Mouse (Mus musculus): ENCODE measurements around the gene Fam214b. TPM values are rescaled to one million over a fixed set of nuclear protein-coding genes. Genes with fewer than 3 reads are reported as not detected.

Gene Fam214b
- total RNA-seq, 2 experiments from 2014 or later, result 19.3 to 23.7 TPM

DNA sequence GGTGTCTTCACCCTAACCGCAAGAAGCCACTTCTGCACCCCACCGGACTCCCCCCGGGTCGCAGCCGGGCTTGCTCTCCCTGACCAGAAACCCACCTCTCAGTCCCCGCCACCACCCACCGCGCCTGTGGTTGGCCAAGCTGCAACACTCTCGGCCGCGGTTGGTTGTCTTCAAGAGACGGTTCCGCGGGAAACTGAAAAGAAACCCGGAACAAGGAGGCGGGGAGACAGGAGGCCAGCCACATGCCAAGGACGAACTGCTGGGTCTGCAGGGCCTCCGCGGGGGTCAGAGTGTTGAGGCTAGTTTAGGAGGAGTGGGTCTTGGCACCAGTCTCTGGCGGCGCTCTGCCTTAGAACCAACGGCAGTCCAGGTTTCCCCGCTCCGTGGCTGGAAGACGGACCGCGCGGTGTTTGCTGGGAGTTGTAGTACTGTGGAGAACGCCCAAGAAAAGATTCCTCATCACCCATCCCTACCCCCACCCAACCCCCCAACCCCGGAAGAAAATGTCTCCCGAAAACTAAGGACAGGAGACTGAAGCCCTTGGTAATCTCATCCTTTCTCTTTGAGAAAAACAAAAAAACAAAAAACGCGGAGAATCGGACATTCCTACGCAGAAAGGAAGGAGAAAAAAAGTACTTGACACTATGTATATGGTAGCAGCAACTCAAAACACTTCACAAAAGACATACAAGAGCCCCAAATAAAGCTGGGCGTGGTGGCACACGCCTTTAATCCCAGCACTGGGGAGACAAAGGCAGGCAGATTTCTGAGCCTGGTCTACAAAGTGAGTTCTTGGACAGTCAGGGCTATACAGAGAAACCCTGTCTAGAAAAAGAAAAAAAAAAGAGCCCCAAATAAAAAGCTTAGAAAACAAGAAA lies 35.6 kb downstream of the Fam214b start, which contains the start of gene Fancg:
Gene Fancg, minus strand, starts transcription at position 346 of the 878 bp plus-strand sequence.
- peak; percentile 75 for DNase-seq

DNA sequence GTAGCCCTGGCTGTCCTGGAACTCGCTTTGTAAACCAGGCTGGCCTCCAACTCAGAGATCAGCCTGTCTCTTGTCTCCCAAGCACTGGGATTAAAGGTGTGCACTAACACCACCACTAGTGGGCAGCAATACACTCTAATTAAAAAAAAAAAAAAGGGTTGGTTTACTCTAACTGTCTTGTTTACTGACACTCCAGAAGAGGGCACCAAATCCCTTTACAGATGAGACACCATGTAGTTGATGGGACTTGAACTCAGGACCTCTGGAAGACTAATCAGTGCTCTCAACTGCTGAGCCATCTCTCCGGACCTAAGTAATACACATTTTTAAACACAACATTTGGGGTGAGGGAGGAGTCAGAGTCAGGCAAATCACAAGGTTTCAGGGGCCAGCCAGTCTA lies 40.3 kb downstream of the Fam214b start:
- DNase-seq, result no peak

DNA sequence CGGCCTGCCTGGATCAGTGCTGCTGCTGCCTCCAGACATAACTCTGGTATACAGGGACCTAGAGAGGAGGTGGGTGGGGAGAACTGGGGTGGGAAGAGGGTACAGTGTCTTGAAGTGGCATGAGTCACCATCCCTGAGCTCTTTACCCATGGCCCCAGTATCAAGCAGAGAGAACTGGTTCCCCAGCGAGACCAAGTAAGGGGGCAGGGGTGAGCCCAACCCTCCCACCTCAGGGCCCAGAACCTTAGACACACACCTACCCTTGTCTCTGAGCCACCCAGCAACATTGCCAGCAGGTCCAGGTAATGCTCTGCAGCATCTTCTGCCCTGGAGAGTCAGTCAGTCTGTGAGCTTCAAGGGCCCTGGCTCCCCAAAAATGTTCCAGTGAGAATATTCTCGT lies 41.1 kb downstream of the Fam214b start:
- no peak for DNase-seq

DNA sequence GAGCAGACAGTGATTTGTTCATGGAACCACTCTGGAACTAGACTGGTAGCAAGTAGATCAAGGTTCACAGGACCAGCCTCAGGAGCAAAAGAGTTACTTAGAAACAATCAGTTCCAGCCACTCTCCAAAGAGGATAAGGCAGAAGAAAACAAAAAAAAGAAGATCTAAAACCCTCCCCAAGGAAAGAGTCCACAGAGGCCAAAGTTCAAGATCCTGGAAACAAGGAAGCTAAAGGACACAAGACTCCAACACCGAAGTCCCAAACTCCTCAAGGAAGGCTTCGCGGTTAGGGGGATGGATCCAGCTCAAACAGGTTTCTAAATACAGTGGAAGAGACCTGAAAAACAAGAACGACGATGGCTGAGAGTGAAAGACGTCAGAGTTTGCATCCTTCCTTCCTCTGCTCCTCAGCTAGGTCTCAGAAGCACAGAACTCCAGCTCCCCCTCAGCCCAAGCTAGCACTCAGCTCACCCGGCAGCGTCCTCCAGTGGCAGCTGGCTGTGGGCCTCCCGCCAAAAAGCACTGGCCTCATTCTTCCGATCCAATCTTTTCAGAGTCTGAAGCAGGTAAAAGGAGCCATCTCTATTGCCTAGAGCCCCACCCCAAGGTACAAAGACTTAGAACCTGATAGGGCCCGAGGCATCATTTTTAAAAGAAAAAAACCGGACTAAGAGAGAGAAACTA lies 43.1 kb downstream of the Fam214b start:
- DNase-seq, result peak; percentile 31

DNA sequence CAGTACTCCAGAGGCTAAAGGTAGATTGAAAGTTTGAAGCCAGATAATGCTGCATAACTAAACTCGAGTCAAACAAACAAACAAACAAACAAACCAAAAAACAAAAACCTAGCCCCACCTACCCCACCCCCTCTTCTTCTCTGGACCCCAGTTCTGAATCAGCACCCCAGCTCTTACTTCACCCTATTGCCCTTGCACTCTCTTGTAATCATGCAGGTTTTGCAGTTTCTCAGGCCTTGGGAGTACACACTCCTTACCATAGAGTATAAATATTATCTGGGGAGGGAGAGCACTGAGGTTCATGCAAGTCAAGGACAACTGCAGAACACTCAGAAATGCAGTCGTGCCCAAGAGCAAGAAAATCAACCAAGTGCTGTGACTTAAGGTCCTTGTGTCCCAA lies 44.7 kb downstream of the Fam214b start:
- DNase-seq, result no peak

DNA sequence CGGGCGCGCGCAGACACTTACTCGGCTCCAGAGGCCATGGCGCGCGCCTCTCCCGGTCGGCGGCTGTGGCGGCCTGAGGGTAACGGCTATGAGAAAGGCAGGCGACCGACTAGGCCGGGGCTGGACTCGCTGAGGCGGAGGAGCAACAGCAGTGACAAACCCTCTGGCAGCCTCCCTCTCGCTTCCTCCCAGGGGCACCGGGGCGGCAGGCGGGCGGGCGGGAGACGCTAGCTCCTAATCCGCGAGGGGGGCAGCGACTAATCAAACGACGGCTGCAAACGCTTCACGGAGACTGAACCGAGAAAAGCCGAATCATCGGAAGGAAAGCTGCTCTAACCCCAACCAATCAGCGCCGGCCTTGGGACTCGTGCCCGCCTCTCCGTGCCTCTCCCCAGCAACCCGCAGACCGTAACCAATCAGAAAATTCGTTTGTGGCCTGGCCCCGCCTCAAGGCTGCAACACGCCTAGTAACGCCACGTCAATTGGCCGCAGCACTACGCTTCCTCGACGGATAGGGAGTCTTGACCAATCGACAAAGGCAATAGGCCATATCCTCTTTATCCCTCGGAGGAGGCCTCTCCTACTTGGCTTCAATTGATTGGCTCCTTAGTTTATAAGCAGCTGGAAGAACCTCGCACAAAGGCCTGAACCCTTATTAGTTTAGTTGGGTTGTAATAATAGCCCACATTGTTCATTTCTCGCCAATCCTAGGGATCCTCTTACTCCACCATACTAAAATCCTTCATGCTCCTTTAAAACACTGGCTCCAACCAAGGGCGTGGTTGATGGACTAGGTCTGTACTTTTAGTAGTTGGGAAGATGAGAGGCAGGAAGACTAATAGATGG lies 45.7 kb downstream of the Fam214b start, which contains the start of gene Vcp:
Gene Vcp, minus strand, starts transcription at position 367 of the 846 bp plus-strand sequence.
- peak; percentile 99 for DNase-seq

DNA sequence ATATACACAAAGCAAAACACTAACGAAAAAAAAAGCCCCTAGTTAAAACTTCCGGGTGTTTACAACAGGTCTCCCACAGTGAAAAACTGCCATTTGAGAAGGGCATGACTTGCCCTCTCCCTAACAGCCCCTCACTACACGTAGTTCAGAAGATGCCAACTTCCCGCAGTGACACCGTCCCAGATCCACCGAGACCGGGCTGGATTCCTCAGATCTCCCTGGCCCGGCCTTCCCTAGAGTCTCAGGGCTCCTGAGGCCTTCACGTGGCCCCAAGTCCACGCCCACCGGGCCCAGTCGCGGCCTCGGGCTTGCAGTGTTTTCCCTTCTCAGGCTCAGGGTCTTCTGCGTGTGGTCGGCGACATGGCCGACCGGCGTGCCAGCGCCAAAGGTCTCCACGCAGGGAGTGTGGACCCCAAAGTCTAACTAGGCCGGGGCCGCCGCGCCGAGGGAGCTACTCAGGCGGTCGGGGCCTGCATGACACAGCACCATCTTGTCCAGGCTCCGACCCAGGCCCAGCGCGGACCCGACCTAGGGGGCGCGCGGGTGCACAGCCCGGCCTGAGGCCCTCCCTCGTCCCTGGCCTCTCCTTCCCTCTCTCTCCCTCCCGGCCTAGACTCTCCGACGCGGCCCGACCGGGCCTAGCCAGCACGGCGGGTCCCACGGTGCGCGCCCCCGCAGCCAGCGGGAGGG lies 46.4 kb downstream of the Fam214b start:
- peak; percentile 66 for DNase-seq

DNA sequence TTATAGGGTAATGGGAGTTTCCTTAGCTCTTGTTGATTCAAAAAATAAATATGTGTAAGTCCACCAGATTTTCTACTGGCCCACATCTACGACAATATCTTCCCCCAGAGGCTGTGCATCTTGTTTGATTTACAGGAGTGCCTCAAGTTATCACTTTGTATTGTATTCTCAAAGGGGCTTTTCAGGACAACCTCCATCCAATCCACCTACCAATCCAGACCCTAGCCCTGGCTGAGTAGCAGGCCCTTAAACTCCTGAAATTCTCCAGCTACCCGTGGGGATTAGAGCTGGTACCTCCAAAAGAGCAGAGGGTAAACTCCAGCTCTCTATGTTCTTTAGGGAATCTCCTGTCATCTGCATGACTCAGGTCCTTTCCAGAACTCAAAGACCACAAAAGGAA lies 48.0 kb downstream of the Fam214b start:
- no peak for DNase-seq

DNA sequence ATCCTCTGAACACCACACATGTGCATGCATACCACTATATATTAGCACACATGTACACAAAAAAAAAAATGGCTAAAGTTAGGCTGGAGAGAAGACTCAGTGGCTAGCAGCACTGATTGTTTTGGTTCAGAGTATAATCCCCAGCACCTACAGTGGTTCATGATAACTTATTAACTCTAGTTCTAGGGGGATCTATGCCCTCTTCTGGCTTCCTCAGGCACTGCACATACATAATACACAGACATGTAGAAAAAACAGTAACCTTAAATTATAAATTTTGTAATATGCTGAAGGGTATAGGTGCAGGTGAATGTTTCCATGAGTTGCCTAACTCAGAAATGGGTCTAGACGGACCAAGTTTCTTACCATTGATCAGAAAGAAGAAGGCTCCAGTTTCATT lies 57.7 kb downstream of the Fam214b start:
- DNase-seq, result no peak

Other genes with a start within 250 kb of the Fam214b start
- not detected for gene Fam205a1, start 192.3 kb downstream of the Fam214b start, total RNA-seq (2021)
- not detected for gene Gm12394, start 189.4 kb downstream of the Fam214b start, total RNA-seq (2021)
- gene Fam205c, start 172.0 kb downstream of the Fam214b start, total RNA-seq (2021), result under 1 TPM; 0.38 to 0.63 TPM
- 1 to 10 TPM in 1 of 2 experiments, under 1 TPM in 1; 0.78 to 1.3 TPM for gene Phf24, start 129.6 kb downstream of the Fam214b start, total RNA-seq (2021)
- gene Dnajb5, start 96.4 kb downstream of the Fam214b start, total RNA-seq (2021), result 100 to 1,000 TPM; 114 to 122 TPM
- gene 1700022I11Rik, start 76.6 kb downstream of the Fam214b start, total RNA-seq (2021), result not detected
- 100 to 1,000 TPM; 270 to 274 TPM for gene Vcp, start 45.7 kb downstream of the Fam214b start, total RNA-seq (2021)
- 1 to 10 TPM; 2.9 to 5.0 TPM for gene Fancg, start 35.7 kb downstream of the Fam214b start, total RNA-seq (2021)
- gene Pigo, start 20.4 kb downstream of the Fam214b start, total RNA-seq (2021), result 1 to 10 TPM; 7.6 to 9.6 TPM
- gene Stoml2, start 14.5 kb downstream of the Fam214b start, total RNA-seq (2021), result 10 to 100 TPM; 81.8 to 84.3 TPM
- gene Unc13b, start 12.7 kb upstream of the Fam214b start, total RNA-seq (2021), result 1 to 10 TPM; 5.0 to 7.1 TPM
- gene Atp8b5, start 220.9 kb upstream of the Fam214b start, total RNA-seq (2021), result under 1 TPM; 0.05 to 0.11 TPM